Mouse (Mus musculus): ENCODE measurements around the gene Lingo2. TPM values are rescaled to one million over a fixed set of nuclear protein-coding genes. Genes with fewer than 3 reads are reported as not detected.
A peak's percentile ranks its signal among the peaks of the same experiment; 100 is the strongest.

The Lingo2 gene
- polyA plus RNA-seq, 1 experiment from 2014 or later, result 9.9 TPM

- Histone ChIP-seq H3K27ac (no peak overlapping the region), H3K4me2 (no peak overlapping the region), H3K36me3 (ENCODE audit: poor library complexity, severe bottlenecking) (no peaks in the 10 kb centered on the region), H3K27me3 (no peaks in the 10 kb centered on the region), H3K9ac (no peak overlapping the region), H3K9me3 (replicated peaks) (no peaks in the 10 kb centered on the region), H3K4me3 (no peak overlapping the region), H3K4me1 (no peaks in the 10 kb centered on the region)
- no peak for ATAC-seq
- WGBS, result 89% methylated on average over 1 of the region's 1 CpGs
Observed at GRCm38 (mm10) chr4:36490255-36490654, 461.3 kb downstream of the Lingo2 start.

GRCm38 (mm10) chr4:36435211-36435610 lies 516.3 kb downstream of the Lingo2 start:
- Histone ChIP-seq H3K27ac (no peak overlapping the region), H3K4me3 (no peak overlapping the region), H3K27me3 (no peaks in the 10 kb centered on the region), H3K36me3 (ENCODE audit: poor library complexity, severe bottlenecking) (no peaks in the 10 kb centered on the region), H3K4me1 (no peaks in the 10 kb centered on the region), H3K9ac (no peak overlapping the region), H3K4me2 (no peak overlapping the region), H3K9me3 (replicated peaks) (no peaks in the 10 kb centered on the region)
- WGBS, result 88% methylated on average over 3 of the region's 3 CpGs
- ATAC-seq, result peak; percentile 59; the same call in 1 of the 2 replicates

DNA sequence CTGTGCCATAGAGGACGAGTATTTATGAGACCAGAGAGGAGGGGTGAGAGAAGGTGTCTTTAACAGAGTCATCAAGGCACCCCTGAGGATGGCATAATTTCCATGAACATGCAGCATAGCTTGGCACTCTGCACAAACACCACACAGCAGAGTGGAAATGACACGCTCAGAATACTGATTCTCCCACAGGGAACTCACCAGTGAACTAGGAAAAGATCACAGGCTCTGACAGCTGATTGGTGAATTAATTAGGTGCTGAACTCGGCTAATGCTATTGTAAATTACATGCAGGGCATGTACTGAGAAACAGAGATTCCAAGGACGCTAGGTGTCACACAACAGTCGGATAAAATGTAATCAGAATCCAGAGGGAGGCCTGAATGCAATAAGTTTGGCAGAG lies 525.4 kb downstream of the Lingo2 start:
- Histone ChIP-seq H3K4me1 (peaks cover 4% of the 10 kb centered on the region), H3K36me3 (ENCODE audit: poor library complexity, severe bottlenecking) (no peaks in the 10 kb centered on the region), H3K27ac (no peak overlapping the region), H3K4me3 (no peak overlapping the region), H3K9me3 (replicated peaks) (no peaks in the 10 kb centered on the region), H3K27me3 (no peaks in the 10 kb centered on the region), H3K9ac (no peak overlapping the region), H3K4me2 (no peak overlapping the region)
- peak; percentile 87 for ATAC-seq
- 30% methylated on average over 5 of the region's 5 CpGs for WGBS

- H3K9ac ChIP-seq, result no peak overlapping the region
- no peak for ATAC-seq
- H3K27ac ChIP-seq, result no peak overlapping the region
- no peaks in the 10 kb centered on the region for H3K4me1 ChIP-seq
- 94% methylated on average over 3 of the region's 3 CpGs for WGBS
- no peaks in the 10 kb centered on the region for H3K36me3 ChIP-seq (ENCODE audit: poor library complexity, severe bottlenecking)
- H3K4me3 ChIP-seq, result no peak overlapping the region
- no peak overlapping the region for H3K4me2 ChIP-seq
- no peaks in the 10 kb centered on the region for H3K27me3 ChIP-seq
- no peaks in the 10 kb centered on the region for H3K9me3 ChIP-seq (replicated peaks)
Observed at GRCm38 (mm10) chr4:36407350-36407749, 544.2 kb downstream of the Lingo2 start.

DNA sequence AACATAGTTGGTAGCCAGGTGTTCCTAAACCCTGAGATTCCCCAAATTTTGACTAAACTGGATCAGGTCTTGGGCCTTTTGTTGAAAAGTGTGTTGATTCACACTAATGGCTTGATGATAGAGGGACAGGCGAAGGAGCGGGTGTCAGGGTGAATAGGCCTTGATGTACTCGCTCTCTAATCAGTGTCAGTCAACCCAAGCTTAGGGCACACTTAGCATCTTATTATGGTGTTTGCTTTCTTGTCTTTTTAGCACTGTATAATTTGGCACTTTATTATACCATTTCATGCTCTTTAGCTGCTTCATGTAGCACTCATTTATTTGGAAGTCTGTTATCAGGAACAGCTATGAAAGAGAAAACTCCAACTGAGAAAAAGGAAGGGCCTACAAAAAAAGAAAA lies 582.6 kb downstream of the Lingo2 start:
- Histone ChIP-seq H3K9ac (no peak overlapping the region), H3K27me3 (no peaks in the 10 kb centered on the region), H3K27ac (no peak overlapping the region), H3K4me2 (no peak overlapping the region), H3K36me3 (ENCODE audit: poor library complexity, severe bottlenecking) (no peaks in the 10 kb centered on the region), H3K4me1 (no peaks in the 10 kb centered on the region), H3K4me3 (no peak overlapping the region), H3K9me3 (replicated peaks) (no peaks in the 10 kb centered on the region)
- peak; percentile 88 for ATAC-seq
- WGBS, result 60% methylated on average over 3 of the region's 3 CpGs

DNA sequence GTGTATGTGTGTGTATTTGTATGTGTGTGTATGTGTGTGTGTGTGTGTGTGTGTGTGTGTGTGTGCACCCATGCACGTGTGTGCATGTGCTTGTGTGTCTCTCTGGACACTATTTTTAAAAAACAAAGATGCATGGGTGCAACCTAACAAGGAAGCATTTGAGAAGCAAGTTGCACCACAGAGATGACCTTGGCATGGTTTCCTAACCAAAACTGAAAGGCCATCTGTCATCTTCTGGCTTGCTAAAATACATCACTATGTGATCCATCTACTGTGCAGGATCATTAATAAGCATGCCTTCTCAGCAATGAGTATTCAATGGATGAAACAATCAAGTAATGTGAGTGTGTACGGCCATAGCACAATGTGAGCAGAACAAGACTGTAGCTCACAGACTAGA lies 597.1 kb downstream of the Lingo2 start:
- Histone ChIP-seq H3K27ac (no peak overlapping the region), H3K4me2 (no peak overlapping the region), H3K36me3 (ENCODE audit: poor library complexity, severe bottlenecking) (no peaks in the 10 kb centered on the region), H3K9ac (no peak overlapping the region), H3K4me3 (no peak overlapping the region), H3K27me3 (no peaks in the 10 kb centered on the region), H3K9me3 (replicated peaks) (no peaks in the 10 kb centered on the region), H3K4me1 (no peaks in the 10 kb centered on the region)
- WGBS, result 91% methylated on average over 2 of the region's 2 CpGs
- no peak for ATAC-seq

GRCm38 (mm10) chr4:36331741-36332140 lies 619.8 kb downstream of the Lingo2 start:
- Histone ChIP-seq H3K27ac (no peak overlapping the region), H3K4me3 (no peak overlapping the region), H3K36me3 (ENCODE audit: poor library complexity, severe bottlenecking) (no peaks in the 10 kb centered on the region), H3K4me1 (no peaks in the 10 kb centered on the region), H3K9ac (no peak overlapping the region), H3K9me3 (replicated peaks) (no peaks in the 10 kb centered on the region), H3K27me3 (no peaks in the 10 kb centered on the region), H3K4me2 (no peak overlapping the region)
- no peak for ATAC-seq
- WGBS, result 85% methylated on average over 1 of the region's 1 CpGs

DNA sequence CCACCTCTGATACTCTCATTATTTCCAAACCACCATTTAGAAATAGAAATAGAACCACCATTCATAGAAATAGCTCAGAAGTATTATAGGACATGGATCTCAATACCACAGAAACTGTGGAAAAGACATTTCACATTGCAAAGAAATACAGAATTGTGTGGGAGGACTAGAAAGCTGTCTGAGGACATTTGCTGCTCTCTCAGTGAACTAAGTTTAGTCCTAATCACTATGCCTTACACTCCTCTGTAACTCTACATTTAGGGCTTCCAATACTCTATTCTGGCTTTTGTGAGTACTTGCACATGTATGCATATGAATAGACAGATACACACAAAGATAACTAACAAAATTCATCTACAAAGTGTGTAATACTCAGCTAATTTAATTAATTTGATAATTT lies 625.9 kb downstream of the Lingo2 start:
- no peak overlapping the region for H3K9ac ChIP-seq
- no peak overlapping the region for H3K4me2 ChIP-seq
- no peaks in the 10 kb centered on the region for H3K27me3 ChIP-seq
- no peak overlapping the region for H3K4me3 ChIP-seq
- H3K9me3 ChIP-seq (replicated peaks), result no peaks in the 10 kb centered on the region
- H3K4me1 ChIP-seq, result no peaks in the 10 kb centered on the region
- no peak for ATAC-seq
- no peak overlapping the region for H3K27ac ChIP-seq
- no peaks in the 10 kb centered on the region for H3K36me3 ChIP-seq (ENCODE audit: poor library complexity, severe bottlenecking)

GRCm38 (mm10) chr4:36313067-36313466 lies 638.5 kb downstream of the Lingo2 start:
- no peaks in the 10 kb centered on the region for H3K27me3 ChIP-seq
- H3K27ac ChIP-seq, result no peak overlapping the region
- no peaks in the 10 kb centered on the region for H3K9me3 ChIP-seq (replicated peaks)
- no peaks in the 10 kb centered on the region for H3K36me3 ChIP-seq (ENCODE audit: poor library complexity, severe bottlenecking)
- no peak overlapping the region for H3K9ac ChIP-seq
- no peak for ATAC-seq
- H3K4me1 ChIP-seq, result no peaks in the 10 kb centered on the region
- H3K4me2 ChIP-seq, result no peak overlapping the region
- 77% methylated on average over 2 of the region's 2 CpGs for WGBS
- no peak overlapping the region for H3K4me3 ChIP-seq

DNA sequence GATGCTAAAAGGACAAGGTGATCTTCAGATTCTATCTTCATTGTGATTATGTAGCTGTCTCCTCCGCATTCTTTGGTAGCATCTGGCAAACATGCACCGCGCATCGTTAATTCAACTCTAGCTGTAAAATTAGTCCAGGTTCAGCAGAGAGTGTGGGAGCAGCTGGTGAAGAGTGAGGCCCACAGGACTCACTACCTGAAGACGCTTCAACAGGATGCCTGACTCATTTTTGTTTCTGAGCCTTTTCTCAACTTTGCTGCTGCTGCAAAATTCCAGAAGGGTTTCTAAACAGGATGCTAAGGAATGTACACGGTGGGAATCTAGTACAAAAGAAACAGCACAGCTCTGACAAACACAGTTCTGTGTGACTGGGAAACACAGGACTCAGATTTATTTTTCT lies 640.1 kb downstream of the Lingo2 start:
- WGBS, result 86% methylated on average over 6 of the region's 6 CpGs
- H3K4me1 ChIP-seq, result no peaks in the 10 kb centered on the region
- no peak overlapping the region for H3K9ac ChIP-seq
- H3K36me3 ChIP-seq (ENCODE audit: poor library complexity, severe bottlenecking), result no peaks in the 10 kb centered on the region
- no peak overlapping the region for H3K4me3 ChIP-seq
- no peaks in the 10 kb centered on the region for H3K27me3 ChIP-seq
- no peak overlapping the region for H3K4me2 ChIP-seq
- H3K9me3 ChIP-seq (replicated peaks), result no peaks in the 10 kb centered on the region
- no peak overlapping the region for H3K27ac ChIP-seq
- no peak for ATAC-seq

- ATAC-seq, result no peak
- Histone ChIP-seq H3K27ac (no peak overlapping the region), H3K27me3 (no peaks in the 10 kb centered on the region), H3K9me3 (replicated peaks) (no peaks in the 10 kb centered on the region), H3K36me3 (ENCODE audit: poor library complexity, severe bottlenecking) (no peaks in the 10 kb centered on the region), H3K4me1 (no peaks in the 10 kb centered on the region), H3K4me2 (no peak overlapping the region), H3K9ac (no peak overlapping the region), H3K4me3 (no peak overlapping the region)
- WGBS, result 95% methylated on average over 1 of the region's 1 CpGs
Observed at GRCm38 (mm10) chr4:36305228-36305627, 646.3 kb downstream of the Lingo2 start.

- peaks cover 10% of the 10 kb centered on the region; the same call in 1 of the 2 replicates for H3K4me1 ChIP-seq
- H3K9ac ChIP-seq, result no peak overlapping the region
- H3K4me2 ChIP-seq, result peak overlapping the region; percentile 45
- no peaks in the 10 kb centered on the region for H3K36me3 ChIP-seq (ENCODE audit: poor library complexity, severe bottlenecking)
- no peak overlapping the region for H3K27ac ChIP-seq
- no peak overlapping the region for H3K4me3 ChIP-seq
- WGBS, result 65% methylated on average over 8 of the region's 8 CpGs
- H3K27me3 ChIP-seq, result no peaks in the 10 kb centered on the region
- no peak for ATAC-seq
- no peaks in the 10 kb centered on the region for H3K9me3 ChIP-seq (replicated peaks)
Observed at GRCm38 (mm10) chr4:36289701-36290053, 661.9 kb downstream of the Lingo2 start.

GRCm38 (mm10) chr4:36288813-36289700 lies 662.5 kb downstream of the Lingo2 start:
- Histone ChIP-seq H3K4me2 (peak overlapping the region; percentile 45), H3K27ac (no peak overlapping the region; the same call in none of the 2 replicates), H3K4me1 (peaks cover 10% of the 10 kb centered on the region; the same call in 1 of the 2 replicates), H3K36me3 (ENCODE audit: poor library complexity, severe bottlenecking) (no peaks in the 10 kb centered on the region), H3K9ac (no peak overlapping the region), H3K27me3 (no peaks in the 10 kb centered on the region), H3K9me3 (replicated peaks) (no peaks in the 10 kb centered on the region), H3K4me3 (peak overlapping the region; percentile 19)
- 24% methylated on average over 17 of the region's 17 CpGs for WGBS
- peak; percentile 96 for ATAC-seq
